ENCODE assay signal across 11 mouse cellular contexts in the genomic region with DNA sequence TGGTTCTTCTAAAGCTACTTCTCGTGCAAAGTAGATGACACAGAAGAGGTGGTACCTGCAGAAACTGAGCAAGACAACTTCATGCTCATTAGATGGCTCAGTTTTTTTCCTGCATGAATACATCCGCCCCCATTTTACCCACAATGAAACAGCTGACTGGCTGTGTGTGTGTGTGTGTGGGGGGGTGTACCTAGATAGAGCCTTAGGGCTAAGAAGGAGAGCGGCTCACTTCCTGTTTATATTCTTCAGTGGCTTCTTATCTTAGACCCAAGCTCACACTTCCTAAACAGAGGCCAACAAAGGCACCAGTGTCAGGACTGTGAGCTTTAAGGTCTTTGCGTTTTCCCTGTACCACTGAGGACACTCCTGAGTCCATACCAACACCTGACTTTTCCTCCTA. TPM values are rescaled to one million over a fixed set of nuclear protein-coding genes. Genes with fewer than 3 reads are reported as not detected.
A peak's percentile ranks its signal among the peaks of the same experiment; 100 is the strongest.
DNase-seq lines count a peak whose midpoint lies in the region; ATAC-seq and TF ChIP-seq lines count a peak whose summit lies in the region.
"Had no signal": no experiment of that assay in that cellular context is flagged by ENCODE, and none has a peak within 500 bp of the region (broad histone marks: within the 10 kb centered on the region; RNA-seq: fewer than 3 reads in every experiment).

No protein-coding gene starts in this region.

- H3K27ac ChIP-seq in liver, postnatal 0 days (ENCODE audit: low read depth): peak overlapping the region; percentile 44; the same call in 1 of the 2 replicates
- H3K27ac ChIP-seq in spleen, adult 2 months (ENCODE audit: insufficient read depth, low read length): peak overlapping the region; percentile 87
- no peak overlapping the region for H3K27ac ChIP-seq in forebrain, embryonic 10.5 days
- H3K27ac ChIP-seq: hindbrain, embryonic 14.5 days had no signal

- TF ChIP-seq CTCF in liver, postnatal 0 days (IDR thresholded peaks at IDR 0.05; ENCODE audit: low read depth): no peak
- TF ChIP-seq CTCF in spleen, adult 2 months (IDR thresholded peaks at IDR 0.05; ENCODE audit: extremely low read depth, insufficient read depth, insufficient read length, insufficient replicate concordance): no peak

- 28% methylated on average over 4 of the region's 4 CpGs for WGBS in liver, postnatal 0 days (ENCODE audit: insufficient replicate concordance)
- 6% methylated on average over 4 of the region's 4 CpGs for WGBS in spleen, adult 2 months
- 81% methylated on average over 4 of the region's 4 CpGs for WGBS in forebrain, embryonic 10.5 days

- H3K9me3 ChIP-seq in liver, postnatal 0 days (ENCODE audit: low read length): no peaks in the 10 kb centered on the region
- no peaks in the 10 kb centered on the region for H3K9me3 ChIP-seq in forebrain, embryonic 10.5 days

- H3K4me2 ChIP-seq in liver, postnatal 0 days (ENCODE audit: low read depth, low read length): no peak overlapping the region
- H3K4me2 ChIP-seq: hindbrain, embryonic 14.5 days had no signal

- no peak overlapping the region for H3K9ac ChIP-seq in liver, postnatal 0 days (replicated peaks)
- H3K9ac ChIP-seq: hindbrain, embryonic 14.5 days had no signal

- peaks cover 23% of the 10 kb centered on the region for H3K4me1 ChIP-seq in liver, postnatal 0 days (ENCODE audit: insufficient read depth)
- peaks cover 42% of the 10 kb centered on the region for H3K4me1 ChIP-seq in spleen, adult 2 months (ENCODE audit: control insufficient read depth, insufficient read depth, insufficient read length)
- peaks cover 8% of the 10 kb centered on the region for H3K4me1 ChIP-seq in forebrain, embryonic 10.5 days

- TF ChIP-seq EP300 in liver, postnatal 0 days (IDR thresholded peaks at IDR 0.05; ENCODE audit: low read depth): 0 out of 2 replicates have a peak, but pooled peaks have one; percentile 30

- no peak overlapping the region for H3K4me3 ChIP-seq in liver, postnatal 0 days (ENCODE audit: low read depth, low read length)
- no peak overlapping the region for H3K4me3 ChIP-seq in spleen, adult 2 months (ENCODE audit: extremely low read depth, insufficient read depth, insufficient read length)
- H3K4me3 ChIP-seq in forebrain, embryonic 10.5 days: no peak overlapping the region

- H3K27me3 ChIP-seq in liver, postnatal 0 days (ENCODE audit: insufficient read depth, low read length): no peaks in the 10 kb centered on the region
- H3K27me3 ChIP-seq in spleen, adult 2 months (ENCODE audit: control insufficient read depth, insufficient read depth, low read length): no peaks in the 10 kb centered on the region
- H3K27me3 ChIP-seq in forebrain, embryonic 10.5 days (ENCODE audit: poor library complexity, severe bottlenecking): peaks cover 14% of the 10 kb centered on the region

- peak; percentile 68 to 77 for DNase-seq in B cell, adult 2 months
- DNase-seq in T-cell, adult 2 months (ENCODE audit: low spot score): peak; percentile 83
- peak; percentile 33 for DNase-seq in liver, postnatal 0 days
- DNase-seq in spleen, adult 2 months (ENCODE audit: low read depth in 1 of 2, low spot score in 2 of 2): peak; percentile 68 to 80
- no peak for DNase-seq in cerebellum, postnatal 36 days
- no peak for DNase-seq in layer of hippocampus, adult 11-12 months (ENCODE audit: low spot score)
- no peak for DNase-seq in forebrain, embryonic 10.5 days (ENCODE audit: extremely low spot score, low spot score)
- DNase-seq: adrenal gland, postnatal 25 days; gastrocnemius, postnatal 36 days; kidney, postnatal 14 days had no signal

- peak; percentile 31; the same call in 1 of the 2 replicates for ATAC-seq in liver, postnatal 0 days

- peak; percentile 26; the same call in 1 of the 2 replicates for TF ChIP-seq POLR2A in spleen, adult 2 months (IDR thresholded peaks at IDR 0.05; ENCODE audit: low read depth, low read length)

- no peaks in the 10 kb centered on the region for H3K36me3 ChIP-seq in liver, postnatal 0 days (replicated peaks; ENCODE audit: insufficient read depth, low read length)
- H3K36me3 ChIP-seq in spleen, adult 2 months (ENCODE audit: control insufficient read depth, insufficient read depth, low read length): no peaks in the 10 kb centered on the region
- no peaks in the 10 kb centered on the region for H3K36me3 ChIP-seq in forebrain, embryonic 10.5 days (replicated peaks)

RNA-seq across cellular contexts. Expression of a gene that starts 4.9 kb away (rescaled TPM):
- polyA plus RNA-seq in liver, postnatal 0 days (2015; fragmentation: Nextera tagmentation; extraction: Ambion mirVana): 75.4 and 82.0 TPM in 2 replicates
- 36.2 and 39.0 TPM in 2 replicates for polyA plus RNA-seq in spleen, adult 2 months (2012; rRNA removed)
- polyA plus RNA-seq in forebrain, embryonic 10.5 days (2016; fragmentation: Nextera tagmentation; extraction: Ambion mirVana): 93.1 and 94.7 TPM in 2 replicates

RNA-seq across cellular contexts. Expression of a gene that starts 29.7 kb away (rescaled TPM):
- polyA plus RNA-seq in liver, postnatal 0 days (2015; fragmentation: Nextera tagmentation; extraction: Ambion mirVana): 330 and 336 TPM in 2 replicates
- 69.2 and 72.5 TPM in 2 replicates for polyA plus RNA-seq in spleen, adult 2 months (2012; rRNA removed)
- polyA plus RNA-seq in forebrain, embryonic 10.5 days (2016; fragmentation: Nextera tagmentation; extraction: Ambion mirVana): 211 and 229 TPM in 2 replicates

Comparison
In these comparisons a context has a peak if more than half of its experiments do, and no peak if none do; other contexts are left out.
1. DNase-seq: peak in B cell, adult 2 months (2 of 2), T-cell, adult 2 months (single experiment), liver, postnatal 0 days (single experiment) and spleen, adult 2 months (2 of 2); none in cerebellum, postnatal 36 days (0 of 2), layer of hippocampus, adult 11-12 months (single experiment) and forebrain, embryonic 10.5 days (single experiment).